Mouse (Mus musculus) frontal cortex, adult (tissue): Measurements from ENCODE around the gene Parp11.

ENCODE experiments used
- ATAC-seq: cut with Nextera tagmentation; 2 replicates; pipeline ENCODE4 v1.9.2; 2017; ENCODE audit warnings: mild to moderate bottlenecking, moderate library complexity, mixed read lengths; ENCODE audit not compliant: low TSS enrichment

Parp11 gene

DNA sequence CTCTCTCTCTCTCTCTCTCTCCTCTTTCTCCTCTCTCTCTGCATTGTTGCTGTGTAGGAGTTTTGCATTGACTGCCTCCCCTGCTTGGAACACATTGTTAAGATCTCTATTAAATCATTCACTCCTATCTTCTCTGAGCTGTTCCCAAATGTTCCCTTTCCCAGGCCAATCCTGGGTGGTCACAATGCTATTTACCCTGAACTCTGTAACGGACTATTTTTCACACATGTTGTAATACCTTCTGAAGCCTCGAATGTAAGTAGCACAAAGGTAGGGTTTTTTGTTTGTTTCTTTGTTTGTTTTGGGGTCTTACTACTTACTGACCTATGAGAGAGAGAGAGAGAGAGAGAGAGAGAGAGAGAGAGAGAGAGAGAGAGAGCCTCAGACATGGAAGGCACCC lies 2.2 kb downstream of the Parp11 start:
- ATAC-seq = no peak

DNA sequence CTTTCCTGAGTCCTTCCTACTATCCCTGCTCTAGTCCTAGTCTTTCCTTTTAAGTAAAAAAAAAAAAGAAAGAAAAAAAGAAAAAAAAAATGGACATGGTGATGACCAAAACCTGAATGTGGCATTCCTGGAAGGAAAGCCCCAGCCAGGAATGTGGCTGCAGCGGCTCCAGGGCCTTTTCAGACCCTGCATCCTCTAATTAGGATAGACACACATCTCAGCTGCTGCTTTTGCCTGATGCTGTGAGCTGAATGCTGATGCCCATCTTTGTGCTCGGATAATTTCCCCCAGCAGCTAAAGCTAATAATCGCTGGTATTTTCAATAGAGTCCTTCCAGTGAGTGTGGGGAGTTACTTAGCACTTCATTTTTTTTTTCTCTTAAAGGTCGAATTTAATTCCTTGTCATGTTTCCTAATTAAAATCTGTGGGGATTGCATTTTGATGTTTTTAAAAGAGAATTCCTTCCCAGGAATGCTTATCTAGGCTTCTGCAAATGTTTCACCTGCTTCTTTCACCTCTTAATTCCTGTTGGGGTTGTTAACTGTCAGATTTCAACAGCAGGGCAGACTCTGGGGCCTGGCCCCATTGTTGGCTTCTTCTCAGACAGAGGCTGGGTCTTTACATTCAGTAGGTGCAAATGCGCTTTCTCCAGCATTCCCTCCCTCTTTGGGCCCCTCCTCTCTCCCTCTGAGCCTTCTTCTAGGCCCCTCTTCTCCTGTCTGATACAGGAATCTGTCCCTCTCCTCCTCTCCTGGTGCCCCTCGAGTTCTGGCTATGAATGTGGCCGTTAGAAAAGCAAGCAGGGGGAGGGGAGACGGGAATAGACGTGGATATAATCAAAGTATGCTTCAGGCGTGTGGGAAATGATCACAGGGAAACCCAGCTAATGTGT lies 3.1 kb downstream of the Parp11 start:
- ATAC-seq = no peak

DNA sequence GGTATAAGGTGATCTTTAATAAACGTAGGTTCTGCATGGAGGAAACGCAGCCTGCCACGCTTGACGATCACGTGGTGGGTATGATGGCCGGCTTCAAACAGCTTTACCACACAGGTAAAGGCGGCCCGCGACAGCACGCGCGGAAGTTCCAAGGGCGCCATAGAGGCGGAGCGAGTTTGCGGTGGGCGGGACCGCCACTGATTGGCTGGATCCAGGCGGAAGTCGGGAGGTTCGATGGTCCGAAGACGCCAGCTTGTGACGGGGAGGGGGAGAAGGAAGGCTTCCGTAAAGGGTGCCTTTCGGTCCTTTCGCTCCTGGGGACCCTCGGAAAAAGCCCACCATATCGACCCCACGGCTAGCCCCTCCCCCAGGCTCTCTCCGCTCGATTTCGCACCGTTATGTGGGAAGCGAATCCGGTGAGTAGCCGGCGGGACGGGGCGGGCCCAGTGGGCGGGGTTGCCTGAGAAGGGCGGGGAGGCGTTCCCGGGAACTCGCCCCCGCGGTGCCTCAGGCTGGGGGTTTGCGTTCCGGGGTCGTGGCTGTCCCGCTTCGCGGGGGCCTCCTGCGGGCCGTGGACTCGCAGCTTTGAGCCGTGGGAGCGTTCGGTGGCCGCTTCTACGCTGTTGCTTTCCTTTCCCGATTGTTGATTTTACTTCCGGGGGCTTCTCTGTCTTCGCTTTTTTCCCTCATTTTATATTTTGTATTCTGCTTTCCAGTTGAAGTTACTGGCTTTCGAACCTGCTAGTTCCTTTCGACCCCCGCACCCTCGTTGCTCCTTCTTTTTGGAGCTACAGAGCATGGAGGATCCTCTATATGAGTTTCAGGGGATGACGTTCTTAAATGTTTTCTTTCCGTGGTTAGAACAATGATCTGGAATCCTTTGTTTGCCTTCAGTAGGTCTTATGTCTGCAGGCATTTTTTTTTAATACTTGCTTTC lies 7.0 kb downstream of the Parp11 start:
- ATAC-seq = peak; percentile 98

DNA sequence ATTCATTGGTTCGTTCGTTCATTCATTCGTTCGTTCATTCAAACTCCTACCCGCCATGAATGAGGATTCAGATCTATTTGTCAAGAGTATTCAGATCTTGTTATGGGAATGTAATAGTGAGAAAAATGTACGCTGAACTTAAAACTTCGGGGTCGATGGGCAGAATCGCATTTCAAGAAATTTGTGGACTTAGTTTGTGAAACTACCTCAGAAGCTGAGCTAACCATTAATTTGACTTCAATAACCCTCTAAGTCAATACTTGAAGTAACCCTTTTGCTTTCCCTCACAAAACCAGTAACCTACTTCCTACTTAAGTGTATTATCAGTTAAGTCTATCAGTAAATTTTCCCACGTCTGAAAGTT lies 7.7 kb downstream of the Parp11 start:
- no peak for ATAC-seq

DNA sequence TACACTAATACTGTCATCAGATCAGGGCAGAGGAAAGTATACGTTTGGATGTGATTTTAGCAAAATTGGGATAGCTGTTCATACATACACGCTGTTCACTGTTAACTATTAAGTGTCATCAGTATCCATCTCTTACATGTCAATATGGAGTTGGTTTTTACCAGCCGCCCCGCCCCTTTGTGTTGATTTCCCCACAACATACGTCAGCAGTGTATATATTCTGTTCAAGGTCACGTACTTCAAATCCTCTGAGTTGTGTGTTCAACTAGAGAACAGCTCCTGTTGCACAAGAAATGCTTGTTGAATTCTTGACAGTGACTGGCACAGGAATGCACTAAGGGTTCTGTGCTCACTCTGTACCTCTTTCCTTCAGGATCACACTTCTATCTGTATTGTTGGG lies 8.2 kb downstream of the Parp11 start:
- no peak for ATAC-seq

DNA sequence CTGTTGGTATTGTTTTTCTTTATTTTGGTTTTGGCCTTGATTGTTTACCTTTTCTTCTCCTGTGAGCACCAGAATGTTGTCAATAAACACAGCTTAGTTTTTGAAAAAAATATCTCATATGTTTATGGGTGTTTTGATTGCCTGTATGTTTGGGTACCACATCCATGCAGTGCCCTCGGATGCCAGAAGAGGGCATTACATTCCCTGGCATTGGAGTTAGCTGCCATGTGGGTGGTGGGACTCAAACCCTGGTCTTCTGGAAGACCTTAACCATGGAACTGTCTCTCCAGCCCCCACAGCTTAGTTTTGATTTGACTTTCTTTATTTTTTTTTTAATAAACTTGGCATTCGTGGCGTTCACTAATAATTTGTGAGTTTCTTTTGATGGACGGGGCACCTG lies 8.8 kb downstream of the Parp11 start:
- no peak for ATAC-seq

DNA sequence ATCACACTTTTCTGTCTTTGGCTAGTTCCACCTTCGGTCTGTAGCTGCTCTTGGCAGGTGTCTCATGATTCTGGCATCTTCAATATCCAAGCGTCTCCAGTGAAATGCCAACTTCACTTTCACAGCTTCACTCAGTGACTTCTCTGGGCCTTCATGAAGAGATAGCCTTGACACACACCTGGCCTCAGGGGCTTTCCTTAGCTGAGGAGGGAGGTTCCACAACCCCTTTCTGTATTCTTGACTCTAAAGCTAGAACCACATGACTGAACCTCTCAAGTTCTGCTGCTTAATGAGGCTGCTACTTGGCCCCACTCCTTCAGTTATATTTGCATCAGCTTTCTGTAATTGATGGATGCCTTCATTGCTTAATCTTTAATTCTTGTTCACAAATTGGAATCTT lies 10.1 kb downstream of the Parp11 start:
- no peak for ATAC-seq

DNA sequence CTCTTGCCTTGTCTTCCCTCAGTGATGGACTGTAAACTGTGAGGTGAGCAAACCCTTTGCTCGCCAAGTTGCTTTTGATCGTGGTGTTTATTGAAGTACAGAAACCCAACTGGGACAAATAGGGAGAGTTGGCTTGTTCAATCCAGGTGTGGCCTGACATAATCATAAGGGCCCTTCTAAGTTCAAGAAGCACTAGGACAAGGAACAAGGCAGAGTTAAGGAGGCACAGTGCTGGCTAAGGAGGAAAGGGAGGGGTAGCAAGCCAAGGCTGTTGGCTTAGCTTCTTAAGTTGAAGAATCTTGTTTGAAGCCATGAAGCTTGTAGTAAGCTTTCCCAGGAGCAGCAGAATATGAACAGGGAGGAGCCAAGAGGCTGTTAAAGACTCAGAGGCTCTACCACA lies 13.1 kb downstream of the Parp11 start:
- ATAC-seq = no peak

DNA sequence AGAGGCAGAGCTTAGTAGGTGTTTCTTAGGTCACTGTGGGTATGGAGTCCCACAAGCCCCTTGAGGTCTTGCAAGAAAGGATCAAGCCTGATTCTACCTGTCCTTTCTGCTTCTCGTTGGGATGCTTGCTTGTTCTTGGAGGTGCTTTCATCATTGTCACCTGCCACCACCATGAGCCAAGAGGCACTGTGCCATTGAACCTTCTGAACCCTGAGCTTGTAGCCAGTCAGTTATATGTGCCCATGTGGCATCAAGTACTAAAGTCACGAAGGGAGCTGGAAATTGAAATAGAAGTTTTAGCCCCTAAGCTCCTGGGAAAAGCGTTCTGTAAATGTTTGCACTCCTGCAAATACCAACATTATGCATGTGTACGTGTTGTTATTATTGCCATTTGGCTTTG lies 14.9 kb downstream of the Parp11 start:
- ATAC-seq = no peak

DNA sequence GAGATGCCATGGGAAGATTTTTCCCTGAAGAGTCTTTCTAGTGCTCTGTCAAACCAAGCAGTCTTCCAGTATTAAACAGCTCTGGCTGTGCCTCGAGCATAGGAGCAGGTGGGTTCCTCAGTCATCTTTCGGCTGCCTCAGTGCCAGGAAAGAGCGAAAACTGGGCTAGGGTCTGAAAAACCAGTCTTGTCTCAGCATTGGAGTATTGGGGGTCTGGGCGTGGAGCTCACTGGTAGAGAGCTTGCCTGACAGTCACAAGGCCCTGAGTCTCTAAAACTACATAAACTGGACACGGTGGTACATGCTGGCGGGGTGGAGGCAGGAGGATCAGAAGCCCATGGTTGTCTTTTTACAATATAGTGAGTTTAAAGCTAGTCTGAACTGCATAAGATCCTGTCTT lies 15.6 kb downstream of the Parp11 start:
- no peak for ATAC-seq

DNA sequence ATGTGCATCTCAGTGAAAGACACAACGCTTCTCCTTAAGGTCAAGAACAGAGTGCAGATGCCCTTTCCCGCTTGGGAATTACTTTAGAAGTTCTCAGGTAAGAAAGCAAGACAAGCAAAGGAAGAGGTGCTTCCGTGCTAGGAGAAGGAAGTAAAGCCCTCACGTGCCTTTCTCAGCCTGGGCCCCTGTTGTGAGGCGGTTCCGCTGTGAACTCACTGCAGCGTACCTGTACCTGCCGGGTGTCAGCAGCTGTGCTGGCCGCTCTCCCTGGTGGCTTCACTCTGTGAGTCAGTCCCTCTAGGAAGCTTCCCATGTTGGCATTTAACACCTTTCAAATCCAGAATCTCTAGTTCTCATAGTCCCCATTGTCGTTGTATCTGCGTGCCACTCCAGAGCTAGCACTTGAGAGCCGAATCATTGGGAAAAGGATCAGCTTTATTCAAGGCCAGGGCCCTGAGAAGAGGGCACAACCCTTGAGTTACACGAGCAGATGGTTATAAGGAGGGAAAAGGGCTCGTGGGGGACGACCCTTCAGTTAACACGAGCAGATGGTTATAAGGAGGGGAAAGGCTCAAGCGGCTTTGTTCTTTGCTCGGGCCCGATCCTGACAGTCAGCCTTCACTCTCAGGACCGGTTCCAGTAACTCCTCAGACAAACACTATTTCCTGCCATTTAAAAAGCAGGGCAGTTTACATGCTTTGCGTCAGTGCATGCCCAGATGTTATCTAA lies 16.8 kb downstream of the Parp11 start:
- ATAC-seq = no peak

DNA sequence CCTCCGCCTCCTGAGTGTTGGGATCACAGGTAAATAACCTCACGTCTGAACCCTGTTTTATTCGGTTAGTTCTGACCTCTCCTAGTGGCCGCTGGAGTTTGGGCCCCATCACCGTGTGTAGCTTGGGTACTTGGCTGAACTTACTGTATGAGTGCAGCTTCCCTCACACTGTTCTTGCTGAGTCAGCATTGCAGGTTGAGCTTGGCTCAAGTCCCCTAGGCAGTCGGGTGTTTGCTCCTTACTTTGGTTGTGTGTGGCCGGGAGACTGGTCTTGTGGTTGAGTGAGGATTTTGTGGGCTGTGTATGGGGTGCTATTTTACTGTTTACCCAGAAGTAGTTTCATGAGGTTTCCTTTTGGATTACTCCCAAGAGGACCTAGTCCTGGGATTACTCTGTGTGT lies 17.9 kb downstream of the Parp11 start:
- no peak for ATAC-seq

DNA sequence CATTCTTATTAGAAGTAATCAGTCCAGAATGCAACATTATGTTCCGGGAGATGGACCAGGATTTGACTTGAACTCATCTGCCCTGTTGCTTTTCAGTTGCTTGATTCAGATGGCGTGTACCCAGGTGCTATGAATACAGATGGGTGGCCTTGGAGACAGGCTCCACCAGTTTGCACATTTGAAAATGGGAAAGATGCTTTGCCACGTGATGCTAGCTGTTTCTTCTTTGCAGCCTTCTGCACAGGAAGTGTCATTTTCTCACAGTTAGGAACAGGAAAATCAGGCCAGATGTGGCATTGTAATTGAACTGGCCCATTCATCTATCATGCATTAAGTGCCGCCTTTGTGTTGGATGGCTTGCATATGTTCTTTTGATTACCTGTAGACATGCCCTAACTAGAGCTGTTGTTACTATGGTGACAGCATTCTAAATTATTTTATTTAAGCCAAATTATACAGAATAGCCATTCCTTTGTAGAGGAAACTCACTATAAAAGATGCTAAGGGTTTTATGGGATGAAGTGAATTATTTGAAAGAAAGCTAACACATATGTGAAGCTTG lies 20.2 kb downstream of the Parp11 start:
- peak; percentile 27; the same call in 1 of the 2 replicates for ATAC-seq

DNA sequence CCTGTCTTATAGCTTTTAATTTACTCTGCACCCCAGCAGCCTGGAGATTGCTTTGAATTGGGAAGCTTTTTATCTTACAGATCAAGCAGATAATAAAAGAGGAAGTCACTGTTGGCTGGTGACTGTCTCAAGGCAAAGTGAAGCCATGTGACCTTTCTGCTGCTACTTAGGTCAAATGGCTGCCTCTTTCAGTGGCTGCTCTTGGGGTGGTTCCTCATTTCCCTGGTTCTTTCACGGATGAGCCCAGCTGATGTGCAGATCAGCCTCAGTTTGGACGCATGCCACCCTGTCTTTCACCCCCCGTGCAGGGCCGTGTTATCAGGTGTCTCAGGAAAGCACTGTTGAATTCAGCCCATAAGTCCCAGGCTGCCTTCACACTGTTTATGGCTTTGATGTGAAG lies 25.4 kb downstream of the Parp11 start:
- no peak for ATAC-seq

DNA sequence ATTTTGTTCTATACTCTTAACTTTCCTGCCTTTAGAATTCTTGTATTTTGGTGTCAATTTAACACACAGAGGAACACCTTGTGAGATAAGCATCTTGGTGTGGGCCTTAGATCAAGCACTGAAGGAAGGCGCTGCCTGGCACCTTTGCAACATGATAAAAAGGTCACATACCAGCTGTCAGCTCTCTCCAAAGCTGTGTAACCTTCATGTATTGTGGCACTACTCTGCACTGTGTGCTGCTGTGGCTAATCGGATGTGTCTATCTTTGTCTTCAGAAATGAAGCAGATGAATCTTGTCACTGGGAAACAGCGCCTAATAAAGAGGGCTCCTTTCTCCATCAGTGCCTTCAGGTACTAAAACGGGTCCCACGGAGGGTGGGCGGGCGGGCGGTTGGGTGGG lies 27.3 kb downstream of the Parp11 start:
- ATAC-seq = no peak

DNA sequence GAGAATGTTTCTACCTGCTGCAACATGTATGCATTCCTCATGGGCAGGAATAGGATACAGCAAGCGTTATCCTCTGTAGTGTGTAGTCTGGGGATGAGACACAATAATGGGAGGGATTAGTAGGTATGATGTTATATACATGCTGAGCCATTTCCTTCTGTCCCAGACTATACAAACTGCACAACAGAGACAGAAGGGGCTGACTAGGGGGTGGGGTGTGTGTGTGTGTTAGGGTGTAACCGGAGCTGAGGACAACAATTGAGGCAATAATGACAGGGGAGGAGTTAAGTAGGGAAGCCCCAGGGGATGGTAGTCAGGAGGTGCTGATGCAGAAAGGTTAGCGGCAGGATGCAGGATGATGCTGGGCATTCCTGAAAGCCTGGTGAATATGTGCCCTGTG lies 28.6 kb downstream of the Parp11 start:
- ATAC-seq = no peak

DNA sequence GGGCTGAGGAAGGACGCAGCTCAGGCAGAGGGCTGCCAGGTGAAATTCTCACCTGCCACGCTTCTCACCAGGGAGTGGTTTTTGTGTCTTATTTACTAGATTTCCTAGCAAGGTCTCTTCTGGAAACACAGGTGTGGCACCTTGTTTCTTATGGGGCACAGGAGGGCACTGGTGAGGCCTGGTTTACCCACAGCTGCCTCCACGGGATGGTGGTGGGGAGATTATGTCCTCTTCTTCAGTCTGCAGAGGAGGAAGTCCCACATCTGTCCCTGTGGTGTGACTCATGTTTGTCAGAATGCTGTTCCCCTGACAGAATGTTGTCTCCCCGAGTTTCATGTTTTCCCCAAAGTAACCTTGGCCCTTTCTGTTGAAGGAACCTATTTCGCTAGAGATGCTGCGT lies 44.4 kb downstream of the Parp11 start:
- ATAC-seq = no peak

DNA sequence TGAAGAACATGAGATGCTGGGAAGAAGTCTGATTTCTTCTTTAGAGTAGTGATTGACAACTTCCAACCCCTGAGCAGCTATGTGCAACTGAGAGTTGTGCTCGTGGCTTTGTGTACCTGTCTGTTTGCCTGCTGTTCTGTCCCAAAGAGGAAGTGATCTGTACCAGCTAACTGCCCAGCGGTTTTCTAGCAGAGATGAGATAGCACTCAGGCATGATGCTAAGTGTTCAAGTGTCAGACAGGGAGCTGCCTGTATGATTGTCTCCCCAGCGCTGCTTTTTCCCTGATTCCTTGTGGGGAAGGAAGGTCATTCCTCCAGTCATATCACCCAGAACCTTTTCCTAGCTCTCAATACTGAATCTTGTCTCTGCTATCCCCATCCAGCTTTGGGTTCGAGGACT lies 45.9 kb downstream of the Parp11 start:
- ATAC-seq = no peak

DNA sequence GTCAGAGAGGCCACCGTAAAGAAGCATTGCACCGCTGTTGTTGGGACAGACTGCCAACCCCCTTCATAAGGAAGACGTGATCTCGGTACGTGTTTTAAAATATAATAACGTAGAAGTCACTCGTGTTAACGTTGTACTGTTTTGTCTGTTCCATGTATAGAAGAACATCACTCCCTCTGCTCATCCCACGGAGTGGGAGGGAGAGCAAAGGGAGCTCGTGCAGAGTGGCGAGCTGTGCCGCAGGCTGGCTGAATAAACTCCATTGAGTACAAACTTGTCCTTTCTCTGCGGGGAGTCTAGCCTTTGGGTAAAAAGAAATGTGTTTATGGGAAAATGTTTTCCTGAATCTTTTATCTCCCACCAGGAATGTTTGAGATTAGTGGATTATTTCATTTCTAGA lies 47.1 kb downstream of the Parp11 start:
- peak; percentile 91 for ATAC-seq

DNA sequence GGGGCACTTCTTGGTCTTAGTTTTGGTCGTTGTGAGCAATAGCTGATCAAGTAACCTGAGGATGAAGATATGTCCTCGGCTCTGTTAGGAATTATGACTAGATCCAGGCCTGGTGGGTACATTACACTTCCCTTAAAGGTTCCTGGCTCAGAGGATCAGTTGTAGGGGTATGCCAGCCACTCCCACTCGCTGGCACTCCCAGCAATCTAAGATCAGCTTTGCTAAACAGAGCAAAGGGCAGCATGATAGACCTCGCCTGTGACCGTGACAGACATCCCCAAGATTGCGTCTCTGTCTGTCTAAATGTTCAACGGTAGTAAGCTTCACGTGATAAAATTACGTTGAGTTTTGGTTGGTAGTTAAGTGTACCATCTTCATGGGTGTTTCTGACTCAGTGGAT lies 47.7 kb downstream of the Parp11 start:
- ATAC-seq = no peak

DNA sequence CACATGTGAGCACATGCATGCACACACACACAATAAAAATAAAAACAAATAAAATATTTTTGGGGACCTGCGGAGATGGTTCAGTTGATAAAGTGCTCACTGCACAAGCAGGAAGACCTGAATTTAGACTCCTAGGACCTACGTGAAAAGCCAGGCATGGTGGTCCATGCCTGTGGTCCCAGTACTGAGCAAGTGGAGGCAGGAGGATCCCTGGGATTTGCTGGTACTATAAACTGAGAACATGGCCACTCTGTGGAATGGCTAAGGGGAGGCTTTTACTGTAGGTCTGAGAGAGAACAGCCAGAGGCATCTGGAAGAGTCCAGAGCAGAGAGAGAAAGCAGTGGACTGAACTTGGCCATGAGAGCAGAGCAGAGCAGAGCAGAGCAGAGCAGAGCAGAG lies 48.6 kb downstream of the Parp11 start:
- no peak for ATAC-seq

DNA sequence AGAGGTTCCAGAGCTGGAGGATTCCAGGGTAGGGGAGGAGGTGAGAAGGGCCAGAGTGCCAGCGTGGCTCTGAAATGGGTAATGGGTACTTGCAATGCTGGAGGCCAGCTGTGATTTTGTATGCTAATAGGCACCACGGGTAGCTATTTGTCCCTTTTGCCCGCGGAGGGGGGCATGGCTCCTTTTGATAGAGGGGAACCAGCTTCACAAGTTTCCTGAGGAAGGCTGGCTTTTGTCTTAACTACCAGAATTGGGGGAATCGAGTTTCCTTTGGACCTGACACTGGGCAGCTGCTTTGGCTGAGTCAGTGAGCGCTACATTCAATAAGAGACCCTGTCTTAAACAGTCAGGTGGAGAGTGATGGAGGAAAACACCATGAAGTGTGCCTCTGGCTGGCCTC lies 49.2 kb downstream of the Parp11 start:
- ATAC-seq = no peak
